Mouse (Mus musculus) heart, embryonic 12.5 days (tissue): ENCODE measurements around the gene Lancl1. TPM values are rescaled to one million over a fixed set of nuclear protein-coding genes. Genes with fewer than 3 reads are reported as not detected.

ENCODE experiments used
- ATAC-seq: fragments of 200-750 bp; cut with Nextera tagmentation; 2 replicates; pipeline ENCODE4 v1.8.0; 2017; ENCODE audit warnings: moderate TSS enrichment, moderate library complexity; ENCODE audit not compliant: insufficient number of reproducible peaks, low FRiP score
- H3K27ac ChIP-seq: fragments of 300-500 bp; sonication (generic); 2 replicates; pipeline ENCODE4 v1.5.1; 2016; ENCODE audit warnings: mild to moderate bottlenecking, moderate library complexity; ENCODE audit not compliant: poor library complexity, severe bottlenecking
- H3K27me3 ChIP-seq: fragments of 300-500 bp; sonication (generic); replicated peaks from 2 replicates; pipeline ENCODE4 v1.6.1; 2016; ENCODE audit warnings: mild to moderate bottlenecking, moderate library complexity
- H3K36me3 ChIP-seq: fragments of 300-500 bp; sonication (generic); 2 replicates; pipeline ENCODE4 v1.6.1; 2016; ENCODE audit warnings: mild to moderate bottlenecking, moderate library complexity
- H3K4me1 ChIP-seq: fragments of 300-500 bp; sonication (generic); replicated peaks from 2 replicates; pipeline ENCODE4 v1.6.1; 2016; ENCODE audit warnings: mild to moderate bottlenecking
- H3K4me2 ChIP-seq: fragments of 300-500 bp; sonication (generic); 2 replicates; pipeline ENCODE4 v1.6.1; 2016; ENCODE audit warnings: mild to moderate bottlenecking, moderate library complexity
- H3K4me3 ChIP-seq: fragments of 300-500 bp; sonication (generic); 2 replicates; pipeline ENCODE4 v1.5.1; 2016; ENCODE audit warnings: mild to moderate bottlenecking
- H3K9ac ChIP-seq: fragments of 300-500 bp; sonication (generic); 2 replicates; pipeline ENCODE4 v1.6.1; 2016; ENCODE audit warnings: mild to moderate bottlenecking, moderate library complexity
- H3K9me3 ChIP-seq: fragments of 300-500 bp; sonication (generic); replicated peaks from 2 replicates; pipeline ENCODE4 v1.6.1; 2016; ENCODE audit warnings: mild to moderate bottlenecking, moderate library complexity
- WGBS: fragments of 180-500 bp; shearing (Covaris S2); methylation state at CpG from one replicate; pipeline ENCODE4 v1.1.7; 2016; 5-methylcytosine and 5-hydroxymethylcytosine counted together
- polyA plus RNA-seq: library from polyadenylated mRNA; unstranded; fragments of >200 nt; fragmentation: Nextera tagmentation; extraction: Ambion mirVana; gene quantifications from 2 replicates; pipeline ENCODE4 v1.2.1, GENCODE M21; 2016

The Lancl1 gene
- polyA plus RNA-seq, 1 experiment from 2014 or later, result 63.3 TPM

- Histone ChIP-seq H3K9me3 (no peaks in the 10 kb centered on the region), H3K9ac (no peak overlapping the region), H3K27ac (no peak overlapping the region), H3K27me3 (no peaks in the 10 kb centered on the region), H3K4me2 (no peak overlapping the region), H3K4me3 (no peak overlapping the region), H3K4me1 (0 out of 2 replicates have a peak, but pooled peaks cover 7% of the 10 kb centered on the region), H3K36me3 (peaks cover 16% of the 10 kb centered on the region)
- WGBS, result 63% methylated on average over 2 of the region's 2 CpGs
- no peak for ATAC-seq
These were observed 24.5 kb downstream of the Lancl1 start for GRCm38 (mm10) chr1:67014205-67014604.

DNA sequence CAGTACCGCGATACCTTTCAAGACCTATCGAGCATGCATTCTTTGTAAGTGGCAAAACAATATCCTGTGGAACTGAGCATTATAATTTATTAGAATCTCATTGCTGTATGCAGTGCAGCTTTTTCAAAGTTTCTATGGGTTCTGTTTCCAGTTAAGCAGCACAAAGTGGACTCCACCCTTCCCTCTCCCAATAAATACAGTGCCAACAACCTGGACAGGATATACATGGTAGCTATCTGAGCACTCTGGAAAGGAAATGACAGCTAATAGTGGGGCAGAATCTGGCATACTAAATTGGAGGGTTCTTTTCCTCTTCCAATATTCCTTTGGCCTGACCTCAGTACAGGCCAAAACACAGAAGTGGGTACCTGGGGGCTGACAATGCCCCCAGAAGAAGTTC is 28.2 kb downstream of the Lancl1 start:
- no peak; the same call in 1 of the 2 replicates for ATAC-seq
- Histone ChIP-seq H3K4me1 (peaks cover 18% of the 10 kb centered on the region; the same call in 1 of the 2 replicates), H3K4me3 (no peak overlapping the region), H3K4me2 (no peak overlapping the region), H3K9me3 (no peaks in the 10 kb centered on the region), H3K9ac (no peak overlapping the region), H3K27ac (no peak overlapping the region), H3K36me3 (peaks cover 26% of the 10 kb centered on the region), H3K27me3 (no peaks in the 10 kb centered on the region)
- WGBS, result 95% methylated on average over 3 of the region's 3 CpGs

- WGBS, result 56% methylated on average over 3 of the region's 3 CpGs
- ATAC-seq, result peak; percentile 37
- Histone ChIP-seq H3K9me3 (no peaks in the 10 kb centered on the region), H3K4me2 (no peak overlapping the region), H3K27ac (no peak overlapping the region), H3K4me1 (peaks cover 22% of the 10 kb centered on the region), H3K9ac (no peak overlapping the region), H3K4me3 (no peak overlapping the region), H3K36me3 (peaks cover 39% of the 10 kb centered on the region), H3K27me3 (no peaks in the 10 kb centered on the region)
These were observed 35.0 kb downstream of the Lancl1 start for GRCm38 (mm10) chr1:67003699-67004098.

- peaks cover 34% of the 10 kb centered on the region for H3K36me3 ChIP-seq
- no peak for ATAC-seq
- H3K4me3 ChIP-seq, result no peak overlapping the region
- H3K27ac ChIP-seq, result no peak overlapping the region
- H3K4me2 ChIP-seq, result no peak overlapping the region
- H3K9ac ChIP-seq, result no peak overlapping the region
- WGBS, result 54% methylated on average over 6 of the region's 6 CpGs
- no peaks in the 10 kb centered on the region for H3K9me3 ChIP-seq
- H3K27me3 ChIP-seq, result no peaks in the 10 kb centered on the region
- peaks cover 22% of the 10 kb centered on the region for H3K4me1 ChIP-seq
These were observed 36.4 kb downstream of the Lancl1 start for GRCm38 (mm10) chr1:67002226-67002625.

DNA sequence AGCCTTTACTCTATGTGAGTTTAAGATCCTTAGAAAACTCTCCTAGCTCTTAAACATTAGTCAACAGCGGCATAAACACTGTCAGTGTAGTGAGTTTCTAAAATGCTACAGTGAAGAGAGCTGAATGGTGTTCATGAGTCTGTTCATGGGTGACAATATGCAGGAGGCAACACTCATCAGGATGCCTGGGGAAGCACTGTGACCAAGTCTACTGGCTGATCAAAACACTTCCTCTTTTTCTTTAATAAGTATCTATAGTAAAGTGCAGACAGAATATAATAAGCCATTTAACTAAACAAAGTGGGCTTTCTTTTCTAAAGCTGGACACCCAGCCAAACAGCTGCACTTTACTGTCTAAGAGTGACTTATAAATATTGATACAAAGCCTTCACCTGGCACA is 37.3 kb downstream of the Lancl1 start:
- H3K4me3 ChIP-seq, result no peak overlapping the region
- peaks cover 29% of the 10 kb centered on the region for H3K36me3 ChIP-seq
- no peak for ATAC-seq
- no peaks in the 10 kb centered on the region for H3K9me3 ChIP-seq
- H3K4me2 ChIP-seq, result no peak overlapping the region
- no peak overlapping the region for H3K9ac ChIP-seq
- peaks cover 18% of the 10 kb centered on the region for H3K4me1 ChIP-seq
- WGBS, result 88% methylated on average over 1 of the region's 1 CpGs
- no peaks in the 10 kb centered on the region for H3K27me3 ChIP-seq
- H3K27ac ChIP-seq, result no peak overlapping the region

- Histone ChIP-seq H3K27me3 (no peaks in the 10 kb centered on the region), H3K9me3 (no peaks in the 10 kb centered on the region), H3K36me3 (peaks cover 23% of the 10 kb centered on the region), H3K9ac (no peak overlapping the region), H3K27ac (no peak overlapping the region), H3K4me2 (no peak overlapping the region), H3K4me3 (no peak overlapping the region), H3K4me1 (peaks cover 11% of the 10 kb centered on the region)
- WGBS, result 77% methylated on average over 3 of the region's 3 CpGs
- ATAC-seq, result no peak
These were observed 38.2 kb downstream of the Lancl1 start for GRCm38 (mm10) chr1:67000484-67000883.

DNA sequence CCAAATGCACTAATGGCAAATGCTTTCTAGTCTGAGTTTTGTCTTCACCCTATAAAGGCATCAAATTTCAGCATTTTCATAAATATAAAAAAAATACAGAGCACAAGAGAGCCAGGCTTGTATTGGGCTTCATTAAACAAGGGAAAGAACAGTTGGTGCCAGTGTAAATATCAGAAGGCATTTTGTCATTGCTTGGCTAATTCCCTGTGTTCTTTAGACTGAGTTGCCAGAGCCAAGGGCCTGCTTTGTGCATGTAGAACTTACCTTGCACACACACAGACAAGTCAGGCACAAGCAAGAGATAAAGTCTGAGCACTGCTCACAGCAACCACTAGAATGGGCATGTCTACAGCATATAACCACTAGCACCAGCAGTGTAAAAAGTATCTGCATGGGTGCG is 40.1 kb downstream of the Lancl1 start:
- Histone ChIP-seq H3K36me3 (peaks cover 5% of the 10 kb centered on the region), H3K27ac (no peak overlapping the region), H3K27me3 (no peaks in the 10 kb centered on the region), H3K9ac (no peak overlapping the region), H3K9me3 (no peaks in the 10 kb centered on the region), H3K4me2 (no peak overlapping the region), H3K4me1 (peaks cover 8% of the 10 kb centered on the region), H3K4me3 (no peak overlapping the region)
- no peak for ATAC-seq
- WGBS, result 83% methylated on average over 1 of the region's 1 CpGs

DNA sequence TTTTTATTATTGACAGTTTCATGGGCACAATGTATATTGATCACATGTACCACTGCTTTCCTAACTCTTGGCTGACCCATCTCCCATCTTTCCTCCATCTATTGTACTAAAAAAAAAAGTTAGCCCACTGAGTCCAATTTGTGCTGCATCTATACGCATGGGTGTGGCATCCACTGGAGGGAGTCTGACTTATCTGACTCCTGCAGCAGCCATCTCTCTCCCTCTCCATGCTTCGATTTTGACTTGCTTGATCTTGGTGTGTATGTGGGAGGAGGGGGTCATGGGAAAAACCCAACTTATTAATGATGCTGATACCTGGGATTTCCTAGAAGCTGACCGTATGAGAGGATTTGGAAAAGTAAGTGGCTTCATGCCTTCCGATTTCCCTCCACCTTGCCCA is 40.5 kb downstream of the Lancl1 start:
- Histone ChIP-seq H3K36me3 (peaks cover 4% of the 10 kb centered on the region; the same call in 1 of the 2 replicates), H3K9ac (no peak overlapping the region), H3K27ac (no peak overlapping the region), H3K4me2 (no peak overlapping the region), H3K27me3 (no peaks in the 10 kb centered on the region), H3K4me3 (no peak overlapping the region), H3K4me1 (peaks cover 6% of the 10 kb centered on the region), H3K9me3 (no peaks in the 10 kb centered on the region)
- no peak for ATAC-seq
- 88% methylated on average over 4 of the region's 4 CpGs for WGBS

DNA sequence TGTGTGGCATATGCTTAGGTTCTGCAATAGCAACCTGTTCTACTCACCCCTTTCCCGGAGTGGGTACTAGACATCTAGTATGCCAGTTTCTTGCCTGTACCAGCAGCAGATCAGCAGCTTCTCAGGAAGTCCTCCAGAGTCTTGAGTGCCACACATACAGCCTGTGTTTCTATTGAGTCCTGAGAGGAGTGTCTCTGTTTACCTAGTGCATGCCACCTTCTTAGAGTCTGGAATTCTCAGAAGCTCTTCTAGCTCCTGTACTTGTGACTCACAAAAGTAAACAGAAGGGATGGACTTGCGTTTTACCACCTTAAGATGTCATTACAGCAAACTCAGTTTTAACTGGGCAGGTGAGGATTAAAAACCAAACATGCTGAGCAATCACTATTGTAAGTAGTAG is 41.9 kb downstream of the Lancl1 start:
- Histone ChIP-seq H3K4me2 (no peak overlapping the region), H3K27me3 (no peaks in the 10 kb centered on the region), H3K27ac (no peak overlapping the region), H3K4me1 (peaks cover under 1% of the 10 kb centered on the region; the same call in 1 of the 2 replicates), H3K4me3 (no peak overlapping the region), H3K36me3 (no peaks in the 10 kb centered on the region), H3K9me3 (no peaks in the 10 kb centered on the region), H3K9ac (no peak overlapping the region)
- ATAC-seq, result no peak
- 81% methylated on average over 2 of the region's 2 CpGs for WGBS

DNA sequence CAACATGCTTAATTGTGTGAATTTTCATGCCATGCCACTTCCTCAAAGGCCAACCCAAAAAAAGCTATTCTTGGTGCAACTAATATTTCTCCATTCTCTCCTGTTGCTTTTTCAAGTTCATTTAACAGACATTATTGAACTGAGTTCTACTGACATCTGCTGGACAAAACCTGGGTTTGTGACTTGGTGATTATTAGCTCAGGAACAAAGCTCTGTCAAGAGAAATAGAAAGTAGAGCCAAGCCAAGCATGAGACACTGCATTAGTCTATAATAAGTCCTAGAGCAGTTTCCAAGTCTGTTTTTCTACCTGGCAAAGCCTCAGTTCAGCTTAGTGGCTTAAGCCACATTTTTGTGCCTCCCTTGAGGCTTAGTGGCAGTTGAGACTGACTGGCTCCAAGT is 45.9 kb downstream of the Lancl1 start:
- Histone ChIP-seq H3K36me3 (no peaks in the 10 kb centered on the region), H3K4me1 (peaks cover 7% of the 10 kb centered on the region), H3K4me2 (no peak overlapping the region), H3K27ac (no peak overlapping the region), H3K4me3 (no peak overlapping the region), H3K9ac (no peak overlapping the region), H3K27me3 (no peaks in the 10 kb centered on the region), H3K9me3 (no peaks in the 10 kb centered on the region)
- no peak for ATAC-seq

DNA sequence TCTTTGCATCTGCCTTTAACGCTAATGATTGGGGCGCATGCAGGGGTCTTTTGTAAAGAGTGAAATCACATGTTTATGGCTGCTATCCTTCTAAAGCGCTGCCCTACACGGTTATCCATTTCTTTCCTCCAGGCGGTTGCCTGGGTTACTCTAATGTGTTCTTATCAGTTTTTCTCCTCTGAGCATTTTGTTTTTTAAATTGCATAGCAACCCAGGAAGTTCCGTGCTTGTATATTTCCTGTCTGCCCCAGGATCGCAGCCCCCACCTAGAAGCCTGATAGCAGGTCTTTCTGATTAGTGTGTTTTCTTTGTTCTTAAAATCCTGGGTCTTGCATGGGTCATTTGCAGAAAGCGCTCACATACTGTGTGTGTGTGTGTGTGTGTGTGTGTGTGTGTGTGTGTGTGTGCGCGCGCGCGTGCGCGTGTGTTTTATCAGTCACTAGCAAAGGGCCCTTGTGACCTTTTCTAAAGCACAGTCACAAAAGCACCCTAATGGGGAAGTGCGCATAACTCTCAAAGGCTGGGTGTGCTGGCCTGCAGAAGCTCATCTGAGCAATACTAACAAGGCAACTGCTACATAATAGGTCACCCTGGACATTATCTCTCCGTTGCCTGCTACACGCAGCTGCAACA is 51.0 kb downstream of the Lancl1 start:
- Histone ChIP-seq H3K4me2 (peak overlapping the region; percentile 47), H3K27ac (0 out of 2 replicates have a peak overlapping the region, but pooled peaks have one; percentile 31)
- ATAC-seq, result peak; percentile 53; the same call in 1 of the 2 replicates

GRCm38 (mm10) chr1:66985906-66986305 is 52.8 kb downstream of the Lancl1 start:
- no peak overlapping the region for H3K9ac ChIP-seq
- H3K4me3 ChIP-seq, result no peak overlapping the region
- no peaks in the 10 kb centered on the region for H3K27me3 ChIP-seq
- ATAC-seq, result no peak
- WGBS, result 58% methylated on average over 4 of the region's 4 CpGs
- H3K4me2 ChIP-seq, result no peak overlapping the region
- no peaks in the 10 kb centered on the region for H3K9me3 ChIP-seq
- no peaks in the 10 kb centered on the region for H3K36me3 ChIP-seq
- no peak overlapping the region for H3K27ac ChIP-seq
- H3K4me1 ChIP-seq, result peaks cover 20% of the 10 kb centered on the region

More for the DNA sequence above, 51.0 kb downstream of the Lancl1 start:
- Histone ChIP-seq H3K9me3 (no peaks in the 10 kb centered on the region), H3K4me3 (peak overlapping the region; percentile 1), H3K27me3 (no peaks in the 10 kb centered on the region), H3K9ac (0 out of 2 replicates have a peak overlapping the region, but pooled peaks have one; percentile 1), H3K36me3 (no peaks in the 10 kb centered on the region), H3K4me1 (peaks cover 20% of the 10 kb centered on the region)
- WGBS, result 45% methylated on average over 18 of the region's 18 CpGs
